Mouse (Mus musculus): ENCODE measurements around the gene Vezt. TPM values are rescaled to one million over a fixed set of nuclear protein-coding genes. Genes with fewer than 3 reads are reported as not detected.

The Vezt gene
- polyA plus RNA-seq, 1 experiment from 2014 or later = 70.2 TPM

DNA sequence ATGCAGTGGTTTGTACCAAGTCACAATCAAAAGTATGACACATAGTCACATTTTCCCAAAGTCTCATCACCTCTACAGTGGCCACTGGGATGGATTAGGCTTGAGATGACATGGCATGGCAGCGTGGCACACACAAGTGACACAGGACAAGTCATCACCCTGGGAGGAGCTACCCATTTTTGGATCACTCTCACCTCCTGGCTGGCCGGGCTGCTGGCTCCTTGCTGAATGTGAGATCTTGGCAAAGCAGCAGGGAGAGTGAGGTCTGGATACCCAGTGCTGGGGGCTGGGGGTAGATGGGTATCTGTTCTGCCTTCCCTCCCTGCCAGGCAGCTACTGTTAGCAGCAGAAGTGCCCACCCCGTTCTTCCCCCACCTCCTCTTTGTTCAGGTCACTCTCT is 31.3 kb upstream of the Vezt start:
- Histone ChIP-seq H3K27me3 (replicated peaks; ENCODE audit: control insufficient read depth, insufficient read depth, low read length) (no peaks in the 10 kb centered on the region), H3K27ac (ENCODE audit: low read depth, low read length) (no peak overlapping the region), H3K9me3 (replicated peaks; ENCODE audit: control insufficient read depth, low read length) (no peaks in the 10 kb centered on the region), H3K4me3 (ENCODE audit: low read depth, low read length) (no peak overlapping the region), H3K36me3 (ENCODE audit: control insufficient read depth, insufficient read depth, low read length) (no peaks in the 10 kb centered on the region), H3K9ac (ENCODE audit: low read length) (no peak overlapping the region), H3K4me1 (ENCODE audit: control insufficient read depth, insufficient read depth, low read length) (no peaks in the 10 kb centered on the region), H3K4me2 (ENCODE audit: low read length) (no peak overlapping the region)
- 66% methylated on average over 3 of the region's 3 CpGs for WGBS
- DNase-seq (ENCODE audit: low spot score) (no peak), ATAC-seq (no peak)

DNA sequence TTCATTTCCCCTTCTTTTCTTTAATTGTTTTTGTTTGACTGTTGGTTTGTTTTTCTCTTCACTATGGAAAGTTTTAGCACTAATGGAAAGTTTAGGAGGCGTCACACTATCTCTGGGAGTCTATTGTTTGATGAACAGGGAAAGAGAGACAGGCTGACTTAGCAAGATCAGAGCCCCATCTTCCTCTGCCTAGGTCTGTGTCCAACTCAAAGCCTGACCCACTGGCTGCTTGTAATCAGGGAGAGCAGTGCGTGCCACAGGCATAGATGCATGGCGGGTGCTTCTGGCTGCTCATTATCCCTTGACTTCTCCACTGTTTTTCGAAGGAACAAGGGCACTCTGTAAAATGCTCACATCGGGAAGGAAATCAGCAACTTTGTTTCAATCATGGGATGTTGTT is 26.7 kb upstream of the Vezt start:
- no peak overlapping the region for H3K27ac ChIP-seq (ENCODE audit: low read depth, low read length)
- no peak overlapping the region for H3K4me2 ChIP-seq (ENCODE audit: low read length)
- no peaks in the 10 kb centered on the region for H3K4me1 ChIP-seq (ENCODE audit: control insufficient read depth, insufficient read depth, low read length)
- H3K36me3 ChIP-seq (ENCODE audit: control insufficient read depth, insufficient read depth, low read length) = no peaks in the 10 kb centered on the region
- DNase-seq (ENCODE audit: low spot score) (no peak), ATAC-seq (no peak)
- 71% methylated on average over 5 of the region's 5 CpGs for WGBS
- H3K27me3 ChIP-seq (replicated peaks; ENCODE audit: control insufficient read depth, insufficient read depth, low read length) = no peaks in the 10 kb centered on the region
- no peaks in the 10 kb centered on the region for H3K9me3 ChIP-seq (replicated peaks; ENCODE audit: control insufficient read depth, low read length)
- no peak overlapping the region for H3K9ac ChIP-seq (ENCODE audit: low read length)
- H3K4me3 ChIP-seq (ENCODE audit: low read depth, low read length) = no peak overlapping the region

DNA sequence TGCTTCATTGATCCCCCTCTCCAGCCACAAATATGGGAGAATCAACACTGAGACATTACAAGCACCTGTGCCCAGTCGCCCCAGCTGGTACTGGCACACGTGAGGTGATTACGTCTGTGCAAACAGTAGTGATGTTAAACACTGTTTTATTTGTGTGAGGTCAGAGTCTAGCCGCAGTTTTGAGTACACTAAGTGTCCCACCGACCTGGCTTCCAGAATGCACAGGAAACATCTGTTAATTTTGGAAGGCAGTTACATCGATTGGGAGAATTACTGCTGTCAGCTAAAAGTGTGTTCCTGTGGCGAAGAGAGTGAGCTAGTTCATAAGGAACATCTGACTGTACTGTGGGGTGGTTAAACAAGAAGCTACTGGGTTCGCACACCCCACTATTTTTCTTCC is 24.6 kb upstream of the Vezt start:
- no peaks in the 10 kb centered on the region for H3K27me3 ChIP-seq (replicated peaks; ENCODE audit: control insufficient read depth, insufficient read depth, low read length)
- H3K4me3 ChIP-seq (ENCODE audit: low read depth, low read length) = no peak overlapping the region
- no peak overlapping the region for H3K4me2 ChIP-seq (ENCODE audit: low read length)
- H3K36me3 ChIP-seq (ENCODE audit: control insufficient read depth, insufficient read depth, low read length) = no peaks in the 10 kb centered on the region
- H3K4me1 ChIP-seq (ENCODE audit: control insufficient read depth, insufficient read depth, low read length) = no peaks in the 10 kb centered on the region
- DNase-seq (ENCODE audit: low spot score) = no peak
- ATAC-seq = no peak
- no peak overlapping the region for H3K9ac ChIP-seq (ENCODE audit: low read length)
- WGBS = 89% methylated on average over 8 of the region's 8 CpGs
- no peaks in the 10 kb centered on the region for H3K9me3 ChIP-seq (replicated peaks; ENCODE audit: control insufficient read depth, low read length)
- H3K27ac ChIP-seq (ENCODE audit: low read depth, low read length) = no peak overlapping the region

DNA sequence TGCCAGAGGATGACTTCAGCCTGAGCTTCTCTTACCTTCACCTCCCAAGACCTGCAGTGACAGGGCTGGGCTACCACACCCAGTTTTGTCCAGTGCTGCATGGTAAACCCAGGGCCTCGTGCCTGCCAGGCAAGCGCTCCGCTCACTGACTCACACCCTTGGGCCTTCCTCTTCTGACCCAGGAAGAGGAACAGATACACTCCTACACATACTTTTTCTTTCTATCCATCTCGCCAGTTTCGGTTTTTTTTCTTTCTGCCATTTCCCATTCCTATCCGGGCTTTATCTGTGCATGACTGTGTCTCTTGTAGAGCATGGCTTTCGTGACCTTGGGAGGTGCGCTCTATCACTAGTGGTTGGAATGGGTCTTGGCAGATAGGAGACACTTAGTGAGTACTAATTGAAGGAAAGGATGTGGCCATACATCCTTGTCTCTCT is 24.0 kb upstream of the Vezt start:
- DNase-seq (ENCODE audit: low spot score) = no peak
- Histone ChIP-seq H3K4me2 (ENCODE audit: low read length) (no peak overlapping the region), H3K4me1 (ENCODE audit: control insufficient read depth, insufficient read depth, low read length) (no peaks in the 10 kb centered on the region), H3K4me3 (ENCODE audit: low read depth, low read length) (no peak overlapping the region), H3K9me3 (replicated peaks; ENCODE audit: control insufficient read depth, low read length) (no peaks in the 10 kb centered on the region), H3K9ac (ENCODE audit: low read length) (no peak overlapping the region), H3K27me3 (replicated peaks; ENCODE audit: control insufficient read depth, insufficient read depth, low read length) (no peaks in the 10 kb centered on the region), H3K36me3 (ENCODE audit: control insufficient read depth, insufficient read depth, low read length) (no peaks in the 10 kb centered on the region), H3K27ac (ENCODE audit: low read depth, low read length) (no peak overlapping the region)
- no peak for ATAC-seq
- 93% methylated on average over 8 of the region's 8 CpGs for WGBS

DNA sequence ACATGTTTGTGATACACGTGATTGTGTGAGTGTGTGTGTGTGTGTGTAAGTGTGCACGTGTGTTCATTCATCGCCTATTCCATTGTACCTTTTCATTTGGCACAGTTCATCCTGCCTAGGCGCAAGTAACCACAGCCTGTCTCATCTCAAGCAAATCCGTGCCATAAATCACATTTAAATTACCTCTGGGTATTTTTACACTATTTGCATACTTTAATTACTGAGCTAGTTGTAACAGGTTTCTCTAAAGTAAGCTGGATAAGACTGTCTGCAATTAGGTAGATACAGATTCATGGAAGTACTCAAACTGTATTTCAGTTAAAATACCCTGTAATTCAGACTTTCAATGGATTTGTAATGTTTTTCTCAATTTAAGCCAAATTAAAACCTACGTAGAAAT is 20.9 kb upstream of the Vezt start:
- DNase-seq (ENCODE audit: low spot score) (no peak), ATAC-seq (no peak)
- no peak overlapping the region for H3K4me2 ChIP-seq (ENCODE audit: low read length)
- no peak overlapping the region for H3K27ac ChIP-seq (ENCODE audit: low read depth, low read length)
- no peak overlapping the region for H3K4me3 ChIP-seq (ENCODE audit: low read depth, low read length)
- H3K27me3 ChIP-seq (replicated peaks; ENCODE audit: control insufficient read depth, insufficient read depth, low read length) = no peaks in the 10 kb centered on the region
- H3K4me1 ChIP-seq (ENCODE audit: control insufficient read depth, insufficient read depth, low read length) = no peaks in the 10 kb centered on the region
- WGBS = 86% methylated on average over 6 of the region's 6 CpGs
- H3K36me3 ChIP-seq (ENCODE audit: control insufficient read depth, insufficient read depth, low read length) = no peaks in the 10 kb centered on the region
- H3K9ac ChIP-seq (ENCODE audit: low read length) = no peak overlapping the region
- no peaks in the 10 kb centered on the region for H3K9me3 ChIP-seq (replicated peaks; ENCODE audit: control insufficient read depth, low read length)

DNA sequence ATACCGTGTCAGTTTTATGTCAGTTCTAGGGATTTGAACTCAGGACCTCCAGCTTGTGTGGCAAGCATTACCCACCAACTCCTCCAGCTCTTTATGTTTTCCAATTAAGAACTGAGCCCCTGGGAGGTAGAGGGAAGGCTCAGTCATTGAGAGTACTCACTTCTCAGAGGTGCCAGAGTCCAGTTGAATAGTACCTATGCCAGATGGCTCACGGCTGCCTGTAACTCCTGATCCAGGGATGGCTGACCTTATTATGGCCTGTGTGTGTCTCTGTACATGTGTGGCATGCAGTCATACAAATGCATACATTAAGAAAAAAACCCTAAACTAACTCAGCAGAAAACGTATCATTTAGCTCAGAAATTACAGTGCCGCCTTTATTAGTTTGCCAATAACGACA is 15.1 kb upstream of the Vezt start:
- Histone ChIP-seq H3K4me3 (ENCODE audit: low read depth, low read length) (no peak overlapping the region), H3K4me1 (ENCODE audit: control insufficient read depth, insufficient read depth, low read length) (no peaks in the 10 kb centered on the region), H3K27ac (ENCODE audit: low read depth, low read length) (no peak overlapping the region), H3K36me3 (ENCODE audit: control insufficient read depth, insufficient read depth, low read length) (no peaks in the 10 kb centered on the region), H3K27me3 (replicated peaks; ENCODE audit: control insufficient read depth, insufficient read depth, low read length) (no peaks in the 10 kb centered on the region), H3K9ac (ENCODE audit: low read length) (no peak overlapping the region), H3K9me3 (replicated peaks; ENCODE audit: control insufficient read depth, low read length) (no peaks in the 10 kb centered on the region), H3K4me2 (ENCODE audit: low read length) (no peak overlapping the region)
- ATAC-seq (no peak), DNase-seq (ENCODE audit: low spot score) (no peak)
- WGBS = 86% methylated on average over 5 of the region's 5 CpGs

DNA sequence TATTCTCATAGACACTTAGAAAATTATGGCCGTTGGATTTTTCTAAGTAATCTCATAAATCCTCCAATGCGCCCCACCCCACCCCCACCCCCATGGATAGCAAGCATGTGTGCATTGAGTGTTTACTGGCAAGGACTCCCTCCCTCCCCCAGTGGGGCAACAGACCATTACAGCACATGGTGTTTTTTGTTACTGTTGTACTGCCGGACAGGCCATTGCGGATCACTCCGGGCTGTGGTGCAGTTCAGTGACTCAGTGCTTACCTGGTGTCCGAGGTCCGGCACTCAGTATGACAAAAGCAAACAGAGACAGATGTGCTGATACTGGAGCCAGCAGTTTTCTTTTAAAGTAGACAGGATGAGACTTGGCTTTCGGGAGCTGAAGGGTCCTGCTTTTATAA is 13.5 kb upstream of the Vezt start:
- no peak overlapping the region for H3K27ac ChIP-seq (ENCODE audit: low read depth, low read length)
- 0 out of 2 replicates have a peak, but pooled peaks cover 2% of the 10 kb centered on the region for H3K36me3 ChIP-seq (ENCODE audit: control insufficient read depth, insufficient read depth, low read length)
- H3K4me3 ChIP-seq (ENCODE audit: low read depth, low read length) = no peak overlapping the region
- WGBS = 90% methylated on average over 8 of the region's 8 CpGs
- no peak overlapping the region for H3K4me2 ChIP-seq (ENCODE audit: low read length)
- DNase-seq (ENCODE audit: low spot score) (no peak), ATAC-seq (no peak)
- H3K9ac ChIP-seq (ENCODE audit: low read length) = no peak overlapping the region
- no peaks in the 10 kb centered on the region for H3K9me3 ChIP-seq (replicated peaks; ENCODE audit: control insufficient read depth, low read length)
- no peaks in the 10 kb centered on the region for H3K4me1 ChIP-seq (ENCODE audit: control insufficient read depth, insufficient read depth, low read length)
- no peaks in the 10 kb centered on the region for H3K27me3 ChIP-seq (replicated peaks; ENCODE audit: control insufficient read depth, insufficient read depth, low read length)

DNA sequence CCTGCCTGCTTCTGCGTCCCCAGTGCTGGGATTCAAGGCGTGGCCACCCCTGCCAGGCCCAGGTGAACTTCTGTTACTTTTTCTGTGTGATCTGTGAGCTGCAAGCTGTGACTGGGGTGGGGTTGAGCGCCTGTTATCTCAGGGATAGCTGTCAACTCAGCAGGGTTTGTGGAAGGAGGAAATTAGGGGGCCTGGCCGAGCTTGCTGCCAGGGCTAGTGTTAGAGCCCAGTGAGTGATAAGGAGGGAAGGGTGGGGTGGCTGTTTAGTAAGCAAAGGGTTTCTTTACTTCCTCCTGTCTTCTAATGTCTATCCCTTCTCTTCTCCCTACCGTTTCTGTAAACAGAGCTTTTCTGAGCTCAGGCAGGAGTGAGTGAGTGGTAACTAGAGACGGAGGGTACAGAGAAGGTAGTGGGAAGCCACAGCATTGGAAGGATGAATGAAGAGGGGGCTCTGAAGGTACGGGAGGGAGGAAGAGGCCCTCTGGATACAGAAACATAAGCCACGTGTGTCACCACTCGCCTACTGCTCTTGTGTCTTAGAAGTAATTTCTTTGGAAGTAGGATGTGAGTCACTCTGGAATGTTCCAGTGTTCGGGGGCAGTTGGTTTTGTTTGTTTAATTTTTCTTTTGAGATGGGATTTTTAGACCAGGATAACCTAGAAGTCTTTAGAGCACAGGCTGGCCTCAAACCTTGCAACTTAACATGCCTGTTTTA is 12.4 kb upstream of the Vezt start:
- ATAC-seq (no peak), DNase-seq (ENCODE audit: low spot score) (no peak)
- Histone ChIP-seq H3K27me3 (replicated peaks; ENCODE audit: control insufficient read depth, insufficient read depth, low read length) (no peaks in the 10 kb centered on the region), H3K9ac (ENCODE audit: low read length) (no peak overlapping the region), H3K9me3 (replicated peaks; ENCODE audit: control insufficient read depth, low read length) (no peaks in the 10 kb centered on the region), H3K27ac (ENCODE audit: low read depth, low read length) (no peak overlapping the region), H3K36me3 (ENCODE audit: control insufficient read depth, insufficient read depth, low read length) (0 out of 2 replicates have a peak, but pooled peaks cover 2% of the 10 kb centered on the region), H3K4me1 (ENCODE audit: control insufficient read depth, insufficient read depth, low read length) (no peaks in the 10 kb centered on the region), H3K4me2 (ENCODE audit: low read length) (no peak overlapping the region), H3K4me3 (ENCODE audit: low read depth, low read length) (no peak overlapping the region)
- 79% methylated on average over 10 of the region's 10 CpGs for WGBS

DNA sequence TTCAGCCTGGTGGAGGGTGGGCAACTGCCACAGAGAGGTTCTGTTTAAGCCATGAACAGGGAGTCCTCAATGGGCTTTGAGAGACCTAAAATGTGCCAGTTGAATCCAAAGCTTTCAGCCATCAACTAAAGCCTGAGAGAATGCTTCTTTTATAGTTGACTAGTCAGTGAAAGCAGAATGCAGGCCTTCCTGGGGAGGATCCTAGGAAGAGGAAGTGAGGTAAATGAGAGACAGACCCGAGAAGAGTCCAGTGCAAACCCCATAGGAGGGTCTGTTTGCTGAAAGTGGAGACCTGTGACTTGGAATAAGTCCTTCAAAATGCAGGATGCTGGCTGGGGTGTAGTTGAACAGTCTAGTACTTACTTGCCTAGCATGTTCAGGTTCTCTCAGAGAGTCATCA is 11.4 kb upstream of the Vezt start:
- WGBS = 42% methylated on average over 1 of the region's 1 CpGs
- no peak for ATAC-seq
- Histone ChIP-seq H3K9ac (ENCODE audit: low read length) (no peak overlapping the region), H3K4me3 (ENCODE audit: low read depth, low read length) (no peak overlapping the region), H3K27me3 (replicated peaks; ENCODE audit: control insufficient read depth, insufficient read depth, low read length) (no peaks in the 10 kb centered on the region), H3K27ac (ENCODE audit: low read depth, low read length) (no peak overlapping the region), H3K9me3 (replicated peaks; ENCODE audit: control insufficient read depth, low read length) (no peaks in the 10 kb centered on the region), H3K36me3 (ENCODE audit: control insufficient read depth, insufficient read depth, low read length) (0 out of 2 replicates have a peak, but pooled peaks cover 2% of the 10 kb centered on the region), H3K4me2 (ENCODE audit: low read length) (no peak overlapping the region), H3K4me1 (ENCODE audit: control insufficient read depth, insufficient read depth, low read length) (no peaks in the 10 kb centered on the region)
- no peak for DNase-seq (ENCODE audit: low spot score)
